Mouse (Mus musculus) megakaryocyte, adult 5-6 weeks (primary cell): ENCODE measurements around the gene Prok2. TPM values are rescaled to one million over a fixed set of nuclear protein-coding genes. Genes with fewer than 3 reads are reported as not detected.

Experiments used
- ATAC-seq: 2 replicates; pipeline ENCODE4 v1.8.0; 2016; ENCODE audit warnings: mild to moderate bottlenecking, inconsistent platforms; ENCODE audit not compliant: poor library complexity, severe bottlenecking
- total RNA-seq, 2 experiments: library from RNA; stranded (forward) in 1 of 2; stranded (reverse) in 1 of 2; fragments of 153-499, 151-499 nt in 1 of 2; fragments of 221-1000, 200-1000 nt in 1 of 2; gene quantifications; 2 replicates each; pipeline versions ENCODE4 v1.2.3 to v1.2.4; 2015 to 2017

The Prok2 gene
- total RNA-seq, 2 experiments from 2014 or later: 0.59 to 6.3 TPM

- ATAC-seq: peak; percentile 48
These were observed 33.0 kb downstream of the Prok2 start for GRCm38 (mm10) chr6:99692916-99693841.

GRCm38 (mm10) chr6:99692206-99692915, 33.8 kb downstream of the Prok2 start, which contains the start of gene Gpr27:
Gene Gpr27 (plus strand): TSS chr6:99692679.
- peak; percentile 29; the same call in 1 of the 2 replicates for ATAC-seq

GRCm38 (mm10) chr6:99691666-99692205, 34.5 kb downstream of the Prok2 start:
- no peak for ATAC-seq

- ATAC-seq: no peak
These were observed 37.7 kb downstream of the Prok2 start for GRCm38 (mm10) chr6:99688513-99688912.

GRCm38 (mm10) chr6:99684899-99685298, 41.3 kb downstream of the Prok2 start:
- ATAC-seq: peak; percentile 88

- no peak for ATAC-seq
These were observed 42.2 kb downstream of the Prok2 start for GRCm38 (mm10) chr6:99683974-99684373.

- ATAC-seq: no peak
These were observed 48.1 kb downstream of the Prok2 start for GRCm38 (mm10) chr6:99678108-99678507.

- no peak for ATAC-seq
These were observed 48.9 kb downstream of the Prok2 start for GRCm38 (mm10) chr6:99677325-99677724.

- ATAC-seq: no peak
These were observed 51.7 kb downstream of the Prok2 start for GRCm38 (mm10) chr6:99674482-99674881.

GRCm38 (mm10) chr6:99671768-99672167, 54.4 kb downstream of the Prok2 start:
- ATAC-seq: no peak

- peak; percentile 58 for ATAC-seq
These were observed 55.6 kb downstream of the Prok2 start for GRCm38 (mm10) chr6:99670481-99671119.

GRCm38 (mm10) chr6:99669481-99670325, 56.5 kb downstream of the Prok2 start:
- ATAC-seq: no peak

GRCm38 (mm10) chr6:99667290-99667689, 58.9 kb downstream of the Prok2 start:
- peak; percentile 75 for ATAC-seq

- ATAC-seq: peak; percentile 52
These were observed 59.6 kb downstream of the Prok2 start, which contains the start of the genes Eif4e3 and Gm20696 for GRCm38 (mm10) chr6:99666318-99667171. Gene Eif4e3 (minus strand): TSS chr6:99666771. Gene Gm20696 (minus strand): TSS chr6:99666797.

GRCm38 (mm10) chr6:99665457-99666317, 60.5 kb downstream of the Prok2 start:
- ATAC-seq: peak; percentile 11

- ATAC-seq: no peak
These were observed 63.0 kb downstream of the Prok2 start for GRCm38 (mm10) chr6:99663232-99663631.
